Mouse (Mus musculus): ENCODE results near the gene Prune2. TPM values are rescaled to one million over a fixed set of nuclear protein-coding genes. Genes with fewer than 3 reads are reported as not detected.

The Prune2 gene
- polyA plus RNA-seq, 1 experiment from 2014 or later = 0.67 TPM

GRCm38 (mm10) chr19:17046961-17047360 is 91.0 kb downstream of the Prune2 start:
- DNase-seq (no peak), ATAC-seq (no peak)
- Histone ChIP-seq H3K27ac (ENCODE audit: low read depth) (no peak overlapping the region), H3K4me3 (ENCODE audit: low read depth, low read length) (no peak overlapping the region), H3K4me2 (ENCODE audit: low read depth, low read length) (no peak overlapping the region), H3K36me3 (replicated peaks; ENCODE audit: insufficient read depth, low read length) (no peaks in the 10 kb centered on the region), H3K4me1 (ENCODE audit: insufficient read depth) (no peaks in the 10 kb centered on the region), H3K9ac (replicated peaks) (no peak overlapping the region), H3K9me3 (ENCODE audit: low read length) (no peaks in the 10 kb centered on the region), H3K27me3 (ENCODE audit: insufficient read depth, low read length) (no peaks in the 10 kb centered on the region)
- 71% methylated on average over 4 of the region's 4 CpGs for WGBS (ENCODE audit: insufficient replicate concordance)
- TF ChIP-seq EP300 (IDR thresholded peaks at IDR 0.05; ENCODE audit: low read depth) = no peak
- no peak for TF ChIP-seq CTCF (IDR thresholded peaks at IDR 0.05; ENCODE audit: low read depth)

- WGBS (ENCODE audit: insufficient replicate concordance) = 67% methylated on average over 3 of the region's 3 CpGs
Measured at GRCm38 (mm10) chr19:17055892-17056291, 100.0 kb downstream of the Prune2 start.

GRCm38 (mm10) chr19:17060106-17060505 is 104.2 kb downstream of the Prune2 start:
- no peak overlapping the region for H3K27ac ChIP-seq (ENCODE audit: low read depth)
- 80% methylated on average over 5 of the region's 5 CpGs for WGBS (ENCODE audit: insufficient replicate concordance)
- no peaks in the 10 kb centered on the region for H3K36me3 ChIP-seq (replicated peaks; ENCODE audit: insufficient read depth, low read length)
- no peaks in the 10 kb centered on the region for H3K4me1 ChIP-seq (ENCODE audit: insufficient read depth)
- no peak for TF ChIP-seq EP300 (IDR thresholded peaks at IDR 0.05; ENCODE audit: low read depth)
- TF ChIP-seq CTCF (IDR thresholded peaks at IDR 0.05; ENCODE audit: low read depth) = no peak
- DNase-seq (no peak), ATAC-seq (no peak)
- H3K27me3 ChIP-seq (ENCODE audit: insufficient read depth, low read length) = no peaks in the 10 kb centered on the region
- no peak overlapping the region for H3K9ac ChIP-seq (replicated peaks)
- H3K4me3 ChIP-seq (ENCODE audit: low read depth, low read length) = no peak overlapping the region
- H3K9me3 ChIP-seq (ENCODE audit: low read length) = no peaks in the 10 kb centered on the region
- no peak overlapping the region for H3K4me2 ChIP-seq (ENCODE audit: low read depth, low read length)

More at GRCm38 (mm10) chr19:17055892-17056291, 100.0 kb downstream of the Prune2 start:
- H3K9me3 ChIP-seq (ENCODE audit: low read length) = no peaks in the 10 kb centered on the region
- DNase-seq = no peak
- ATAC-seq = no peak
- no peaks in the 10 kb centered on the region for H3K36me3 ChIP-seq (replicated peaks; ENCODE audit: insufficient read depth, low read length)
- H3K27me3 ChIP-seq (ENCODE audit: insufficient read depth, low read length) = no peaks in the 10 kb centered on the region
- H3K4me2 ChIP-seq (ENCODE audit: low read depth, low read length) = no peak overlapping the region
- H3K9ac ChIP-seq (replicated peaks) = no peak overlapping the region
- no peak overlapping the region for H3K27ac ChIP-seq (ENCODE audit: low read depth)
- H3K4me3 ChIP-seq (ENCODE audit: low read depth, low read length) = no peak overlapping the region
- TF ChIP-seq EP300 (IDR thresholded peaks at IDR 0.05; ENCODE audit: low read depth) (no peak), CTCF (IDR thresholded peaks at IDR 0.05; ENCODE audit: low read depth) (no peak)
- no peaks in the 10 kb centered on the region for H3K4me1 ChIP-seq (ENCODE audit: insufficient read depth)

GRCm38 (mm10) chr19:17064421-17064820 is 108.5 kb downstream of the Prune2 start:
- Histone ChIP-seq H3K9me3 (ENCODE audit: low read length) (no peaks in the 10 kb centered on the region), H3K9ac (replicated peaks) (no peak overlapping the region), H3K4me1 (ENCODE audit: insufficient read depth) (no peaks in the 10 kb centered on the region), H3K27me3 (ENCODE audit: insufficient read depth, low read length) (no peaks in the 10 kb centered on the region), H3K36me3 (replicated peaks; ENCODE audit: insufficient read depth, low read length) (no peaks in the 10 kb centered on the region), H3K4me2 (ENCODE audit: low read depth, low read length) (no peak overlapping the region), H3K4me3 (ENCODE audit: low read depth, low read length) (no peak overlapping the region), H3K27ac (ENCODE audit: low read depth) (no peak overlapping the region)
- ATAC-seq (no peak), DNase-seq (no peak)
- no peak for TF ChIP-seq CTCF (IDR thresholded peaks at IDR 0.05; ENCODE audit: low read depth)
- no peak for TF ChIP-seq EP300 (IDR thresholded peaks at IDR 0.05; ENCODE audit: low read depth)

- H3K27ac ChIP-seq (ENCODE audit: low read depth) = no peak overlapping the region
- H3K27me3 ChIP-seq (ENCODE audit: insufficient read depth, low read length) = no peaks in the 10 kb centered on the region
- DNase-seq (no peak), ATAC-seq (no peak)
- H3K4me2 ChIP-seq (ENCODE audit: low read depth, low read length) = no peak overlapping the region
- no peaks in the 10 kb centered on the region for H3K36me3 ChIP-seq (replicated peaks; ENCODE audit: insufficient read depth, low read length)
- TF ChIP-seq EP300 (IDR thresholded peaks at IDR 0.05; ENCODE audit: low read depth) = no peak
- no peak for TF ChIP-seq CTCF (IDR thresholded peaks at IDR 0.05; ENCODE audit: low read depth)
- 44% methylated on average over 7 of the region's 7 CpGs for WGBS (ENCODE audit: insufficient replicate concordance)
- H3K9ac ChIP-seq (replicated peaks) = no peak overlapping the region
- no peak overlapping the region for H3K4me3 ChIP-seq (ENCODE audit: low read depth, low read length)
- H3K4me1 ChIP-seq (ENCODE audit: insufficient read depth) = no peaks in the 10 kb centered on the region
- H3K9me3 ChIP-seq (ENCODE audit: low read length) = no peaks in the 10 kb centered on the region
Measured at GRCm38 (mm10) chr19:17069067-17069466, 113.1 kb downstream of the Prune2 start.

GRCm38 (mm10) chr19:17071205-17071604 is 115.3 kb downstream of the Prune2 start:
- Histone ChIP-seq H3K27ac (ENCODE audit: low read depth) (no peak overlapping the region), H3K4me3 (ENCODE audit: low read depth, low read length) (no peak overlapping the region), H3K4me2 (ENCODE audit: low read depth, low read length) (no peak overlapping the region), H3K4me1 (ENCODE audit: insufficient read depth) (no peaks in the 10 kb centered on the region), H3K27me3 (ENCODE audit: insufficient read depth, low read length) (no peaks in the 10 kb centered on the region), H3K9me3 (ENCODE audit: low read length) (no peaks in the 10 kb centered on the region), H3K36me3 (replicated peaks; ENCODE audit: insufficient read depth, low read length) (no peaks in the 10 kb centered on the region), H3K9ac (replicated peaks) (no peak overlapping the region)
- no peak for DNase-seq
- 74% methylated on average over 5 of the region's 5 CpGs for WGBS (ENCODE audit: insufficient replicate concordance)
- TF ChIP-seq EP300 (IDR thresholded peaks at IDR 0.05; ENCODE audit: low read depth) (no peak), CTCF (IDR thresholded peaks at IDR 0.05; ENCODE audit: low read depth) (no peak)
- ATAC-seq = no peak

GRCm38 (mm10) chr19:17072245-17072644 is 116.3 kb downstream of the Prune2 start:
- Histone ChIP-seq H3K27me3 (ENCODE audit: insufficient read depth, low read length) (no peaks in the 10 kb centered on the region), H3K4me3 (ENCODE audit: low read depth, low read length) (no peak overlapping the region), H3K36me3 (replicated peaks; ENCODE audit: insufficient read depth, low read length) (no peaks in the 10 kb centered on the region), H3K4me1 (ENCODE audit: insufficient read depth) (no peaks in the 10 kb centered on the region), H3K9ac (replicated peaks) (no peak overlapping the region), H3K4me2 (ENCODE audit: low read depth, low read length) (no peak overlapping the region), H3K27ac (ENCODE audit: low read depth) (no peak overlapping the region), H3K9me3 (ENCODE audit: low read length) (no peaks in the 10 kb centered on the region)
- no peak for TF ChIP-seq EP300 (IDR thresholded peaks at IDR 0.05; ENCODE audit: low read depth)
- no peak for TF ChIP-seq CTCF (IDR thresholded peaks at IDR 0.05; ENCODE audit: low read depth)
- ATAC-seq (no peak), DNase-seq (no peak)
- 71% methylated on average over 1 of the region's 1 CpGs for WGBS (ENCODE audit: insufficient replicate concordance)

Data from liver, postnatal 0 days (tissue).